Mouse (Mus musculus): ENCODE results near the gene Tpd52l2. TPM values are rescaled to one million over a fixed set of nuclear protein-coding genes. Genes with fewer than 3 reads are reported as not detected.

The Tpd52l2 gene
- 37.2 and 38.2 TPM in 2 replicates for polyA plus RNA-seq (2012; rRNA removed)

GRCm38 (mm10) chr2:181496831-181497547 lies at the start of gene Tpd52l2:
Gene Tpd52l2 (plus strand): TSS chr2:181497142.

GRCm38 (mm10) chr2:181459153-181459672 lies 37.7 kb upstream of the Tpd52l2 start, which contains the start of gene Zbtb46:
Gene Zbtb46 (minus strand): TSS chr2:181459426.

GRCm38 (mm10) chr2:181493156-181493927 lies 3.6 kb upstream of the Tpd52l2 start, which contains the start of gene Abhd16b:
Gene Abhd16b (plus strand): TSS chr2:181493206.

GRCm38 (mm10) chr2:181520118-181520935 lies 23.4 kb downstream of the Tpd52l2 start, which contains the start of gene Dnajc5:
Gene Dnajc5 (plus strand): TSS chr2:181520485.

Other genes starting within 250 kb of the Tpd52l2 start
- gene Gmeb2, start 209.1 kb upstream of the Tpd52l2 start, polyA plus RNA-seq (2012; rRNA removed), result 11.5 and 13.2 TPM in 2 replicates
- gene Stmn3, start 182.6 kb upstream of the Tpd52l2 start, polyA plus RNA-seq (2012; rRNA removed), result 0.06 and 0.10 TPM in 2 replicates
- 37.4 and 42.3 TPM in 2 replicates for gene Rtel1, start 177.4 kb upstream of the Tpd52l2 start, polyA plus RNA-seq (2012; rRNA removed)
- 8.3 and 9.0 TPM in 2 replicates for gene Zgpat, start 132.2 kb upstream of the Tpd52l2 start, polyA plus RNA-seq (2012; rRNA removed)
- 22.0 and 23.4 TPM in 2 replicates for gene Arfrp1, start 131.7 kb upstream of the Tpd52l2 start, polyA plus RNA-seq (2012; rRNA removed)
- 9.8 and 9.9 TPM in 2 replicates for gene Lime1, start 117.1 kb upstream of the Tpd52l2 start, polyA plus RNA-seq (2012; rRNA removed)
- gene Zbtb46, start 37.7 kb upstream of the Tpd52l2 start, polyA plus RNA-seq (2012; rRNA removed), result 5.1 and 5.7 TPM in 2 replicates
- not detected in 2 replicates for gene Abhd16b, start 3.9 kb upstream of the Tpd52l2 start, polyA plus RNA-seq (2012; rRNA removed)
- 12.5 and 16.1 TPM in 2 replicates for gene Dnajc5, start 23.3 kb downstream of the Tpd52l2 start, polyA plus RNA-seq (2012; rRNA removed)
- gene Uckl1, start 87.8 kb downstream of the Tpd52l2 start, polyA plus RNA-seq (2012; rRNA removed), result 30.4 and 33.8 TPM in 2 replicates
- gene Prpf6, start 94.7 kb downstream of the Tpd52l2 start, polyA plus RNA-seq (2012; rRNA removed), result 16.7 and 17.2 TPM in 2 replicates
- 9.4 and 10.4 TPM in 2 replicates for gene Zfp512b, start 95.7 kb downstream of the Tpd52l2 start, polyA plus RNA-seq (2012; rRNA removed)
- gene Samd10, start 102.1 kb downstream of the Tpd52l2 start, polyA plus RNA-seq (2012; rRNA removed), result 1.3 and 1.4 TPM in 2 replicates
- gene Gm29797, start 159.9 kb downstream of the Tpd52l2 start, polyA plus RNA-seq (2012; rRNA removed), result not detected in 2 replicates
- 3.7 and 5.7 TPM in 2 replicates for gene Sox18, start 174.5 kb downstream of the Tpd52l2 start, polyA plus RNA-seq (2012; rRNA removed)
- 3.2 and 3.4 TPM in 2 replicates for gene Tcea2, start 183.2 kb downstream of the Tpd52l2 start, polyA plus RNA-seq (2012; rRNA removed)
- gene Rgs19, start 196.8 kb downstream of the Tpd52l2 start, polyA plus RNA-seq (2012; rRNA removed), result 17.2 and 17.9 TPM in 2 replicates
- not detected in 2 replicates for gene Lkaaear1, start 201.3 kb downstream of the Tpd52l2 start, polyA plus RNA-seq (2012; rRNA removed)
- 0.07 and 0.15 TPM in 2 replicates for gene Oprl1, start 217.9 kb downstream of the Tpd52l2 start, polyA plus RNA-seq (2012; rRNA removed)